Mouse (Mus musculus) stomach, postnatal 0 days (tissue): ENCODE data around the gene Megf9.

Source experiments
- CTCF ChIP-seq: IDR thresholded peaks from 2 replicates; pipeline ENCODE4 v1.5.1; 2016; ENCODE audit warnings: antibody characterized with exemption, low read depth, mild to moderate bottlenecking, moderate library complexity
- EP300 ChIP-seq: optimal IDR thresholded peaks from 2 replicates; pipeline ENCODE3; 2016; ENCODE audit warnings: antibody characterized with exemption

GRCm38 (mm10) chr4:70578301-70578700 is 43.5 kb upstream of the Megf9 start:
- no peak for TF ChIP-seq EP300
- TF ChIP-seq CTCF: no peak
